Mouse (Mus musculus) heart, embryonic 10.5 days (tissue): ENCODE data around the gene Gm28048. TPM values are rescaled to one million over a fixed set of nuclear protein-coding genes. Genes with fewer than 3 reads are reported as not detected.

Source experiments
- DNase-seq: peaks from one replicate; pipeline ENCODE4 v3.0.0-alpha.2; 2017; ENCODE audit warnings: low spot score
- H3K27ac ChIP-seq: fragments of 300-500 bp; sonication (generic); 2 replicates; pipeline ENCODE4 v1.5.1; 2016; ENCODE audit warnings: mild to moderate bottlenecking
- H3K27me3 ChIP-seq: fragments of 300-500 bp; sonication (generic); 2 replicates; pipeline ENCODE4 v1.6.1; 2016; ENCODE audit warnings: mild to moderate bottlenecking; ENCODE audit not compliant: poor library complexity, insufficient read depth, severe bottlenecking
- H3K36me3 ChIP-seq: fragments of 300-500 bp; sonication (generic); 2 replicates; pipeline ENCODE4 v1.6.1; 2016; ENCODE audit warnings: mild to moderate bottlenecking, moderate library complexity
- H3K4me1 ChIP-seq: fragments of 300-500 bp; sonication (generic); 2 replicates; pipeline ENCODE4 v1.6.1; 2016; ENCODE audit warnings: mild to moderate bottlenecking
- H3K4me3 ChIP-seq: fragments of 300-500 bp; sonication (generic); 2 replicates; pipeline ENCODE4 v1.5.1; 2016; ENCODE audit warnings: mild to moderate bottlenecking, moderate library complexity
- H3K9me3 ChIP-seq: fragments of 300-500 bp; sonication (generic); 2 replicates; pipeline ENCODE4 v1.6.1; 2016; ENCODE audit warnings: mild to moderate bottlenecking, moderate library complexity
- WGBS: fragments of 180-500 bp; shearing (Covaris S2); methylation state at CpG from one replicate; pipeline ENCODE4 v1.1.7; 2016; 5-methylcytosine and 5-hydroxymethylcytosine counted together
- polyA plus RNA-seq: library from polyadenylated mRNA; unstranded; fragments of >200 nt; fragmentation: Nextera tagmentation; extraction: Ambion mirVana; gene quantifications from 2 replicates; pipeline ENCODE4 v1.2.1, GENCODE M21; 2016

Gm28048 gene
- polyA plus RNA-seq, 1 experiment from 2014 or later: 8.3 TPM

- Histone ChIP-seq H3K9me3 (no peaks in the 10 kb centered on the region), H3K27ac (peak overlapping the region; percentile 95; the same call in 1 of the 2 replicates), H3K27me3 (no peaks in the 10 kb centered on the region), H3K4me1 (peaks cover 10% of the 10 kb centered on the region), H3K36me3 (peaks cover 12% of the 10 kb centered on the region), H3K4me3 (peak overlapping the region; percentile 74; the same call in 1 of the 2 replicates)
- no peak for DNase-seq
- WGBS: 70% methylated on average over 6 of the region's 6 CpGs
Observed at GRCm38 (mm10) chr11:22982846-22983245, 956 bp upstream of the Gm28048 start.

GRCm38 (mm10) chr11:22981543-22981950 is 343 bp downstream of the Gm28048 start:
- DNase-seq: no peak
- Histone ChIP-seq H3K4me1 (peaks cover 10% of the 10 kb centered on the region), H3K27me3 (no peaks in the 10 kb centered on the region), H3K36me3 (peaks cover 22% of the 10 kb centered on the region), H3K4me3 (peak overlapping the region; percentile 74), H3K27ac (peak overlapping the region; percentile 95), H3K9me3 (no peaks in the 10 kb centered on the region)
- 2% methylated on average over 12 of the region's 12 CpGs for WGBS

GRCm38 (mm10) chr11:22981041-22981440 is 849 bp downstream of the Gm28048 start:
- Histone ChIP-seq H3K27ac (peak overlapping the region; percentile 95; the same call in 1 of the 2 replicates), H3K9me3 (no peaks in the 10 kb centered on the region), H3K4me1 (peaks cover 10% of the 10 kb centered on the region), H3K36me3 (peaks cover 22% of the 10 kb centered on the region), H3K4me3 (peak overlapping the region; percentile 74), H3K27me3 (no peaks in the 10 kb centered on the region)
- DNase-seq: no peak
- 32% methylated on average over 4 of the region's 4 CpGs for WGBS

- DNase-seq: no peak
- Histone ChIP-seq H3K4me3 (no peak overlapping the region), H3K36me3 (peaks cover 26% of the 10 kb centered on the region), H3K9me3 (no peaks in the 10 kb centered on the region), H3K27me3 (no peaks in the 10 kb centered on the region), H3K27ac (no peak overlapping the region), H3K4me1 (peaks cover 15% of the 10 kb centered on the region)
- WGBS: 87% methylated on average over 1 of the region's 1 CpGs
Observed at GRCm38 (mm10) chr11:22979221-22979620, 2.7 kb downstream of the Gm28048 start.

- 86% methylated on average over 1 of the region's 1 CpGs for WGBS
- Histone ChIP-seq H3K4me1 (peaks cover 19% of the 10 kb centered on the region), H3K27ac (no peak overlapping the region), H3K4me3 (no peak overlapping the region), H3K9me3 (no peaks in the 10 kb centered on the region), H3K27me3 (no peaks in the 10 kb centered on the region), H3K36me3 (peaks cover 31% of the 10 kb centered on the region)
- DNase-seq: no peak
Observed at GRCm38 (mm10) chr11:22978711-22979110, 3.2 kb downstream of the Gm28048 start.

- H3K4me3 ChIP-seq: no peak overlapping the region
- H3K27ac ChIP-seq: no peak overlapping the region
- no peak for DNase-seq
- H3K27me3 ChIP-seq: no peaks in the 10 kb centered on the region
- peaks cover 36% of the 10 kb centered on the region for H3K36me3 ChIP-seq
- peaks cover 19% of the 10 kb centered on the region for H3K4me1 ChIP-seq
- no peaks in the 10 kb centered on the region for H3K9me3 ChIP-seq
- WGBS: 83% methylated on average over 3 of the region's 3 CpGs
Observed at GRCm38 (mm10) chr11:22978215-22978614, 3.7 kb downstream of the Gm28048 start.

- Histone ChIP-seq H3K27ac (peak overlapping the region; percentile 86), H3K4me3 (peak overlapping the region; percentile 64), H3K4me1 (peaks cover 9% of the 10 kb centered on the region), H3K36me3 (peaks cover 52% of the 10 kb centered on the region), H3K9me3 (peaks cover 18% of the 10 kb centered on the region), H3K27me3 (no peaks in the 10 kb centered on the region)
- WGBS: 49% methylated on average over 14 of the region's 14 CpGs
- DNase-seq: no peak
Observed at GRCm38 (mm10) chr11:22973599-22973998, 8.3 kb downstream of the Gm28048 start.

GRCm38 (mm10) chr11:22972746-22973526 is 9.0 kb downstream of the Gm28048 start:
- Histone ChIP-seq H3K27me3 (no peaks in the 10 kb centered on the region), H3K36me3 (peaks cover 51% of the 10 kb centered on the region), H3K4me1 (peaks cover 9% of the 10 kb centered on the region), H3K27ac (peak overlapping the region; percentile 86), H3K4me3 (peak overlapping the region; percentile 64), H3K9me3 (peaks cover 18% of the 10 kb centered on the region)
- 48% methylated on average over 44 of the region's 46 CpGs for WGBS
- DNase-seq: peak; percentile 90

- peak within 1 kb of the TSS; percentile 64 for H3K4me3 ChIP-seq
- H3K4me1 ChIP-seq: peaks cover 9% of the 10 kb centered on the region
- peaks cover 18% of the 10 kb centered on the region for H3K9me3 ChIP-seq
- peak; percentile 87 for DNase-seq
- 47% methylated on average over 56 of the region's 56 CpGs for WGBS
- peaks cover 50% of the 10 kb centered on the region for H3K36me3 ChIP-seq
- peak within 1 kb of the TSS; percentile 86 for H3K27ac ChIP-seq
- no peaks in the 10 kb centered on the region for H3K27me3 ChIP-seq
Observed at GRCm38 (mm10) chr11:22971835-22972709, 9.8 kb downstream of the Gm28048 start, which contains the start of gene Zrsr1. Zrsr1 (plus strand) TSS chr11:22972005.

GRCm38 (mm10) chr11:22970546-22970945 is 11.3 kb downstream of the Gm28048 start:
- Histone ChIP-seq H3K4me1 (peaks cover 8% of the 10 kb centered on the region), H3K27ac (no peak overlapping the region), H3K27me3 (no peaks in the 10 kb centered on the region), H3K9me3 (peaks cover 18% of the 10 kb centered on the region), H3K4me3 (no peak overlapping the region), H3K36me3 (peaks cover 57% of the 10 kb centered on the region)
- WGBS: 100% methylated on average over 1 of the region's 1 CpGs
- DNase-seq: no peak

- Histone ChIP-seq H3K9me3 (peaks cover 18% of the 10 kb centered on the region), H3K36me3 (peaks cover 57% of the 10 kb centered on the region), H3K27me3 (no peaks in the 10 kb centered on the region), H3K4me3 (no peak overlapping the region), H3K4me1 (peaks cover 5% of the 10 kb centered on the region; the same call in 1 of the 2 replicates), H3K27ac (no peak overlapping the region)
- WGBS: 75% methylated on average over 6 of the region's 6 CpGs
- no peak for DNase-seq
Observed at GRCm38 (mm10) chr11:22969486-22969885, 12.4 kb downstream of the Gm28048 start.

- no peak for DNase-seq
- Histone ChIP-seq H3K9me3 (no peaks in the 10 kb centered on the region), H3K27ac (no peak overlapping the region), H3K4me1 (no peaks in the 10 kb centered on the region), H3K4me3 (no peak overlapping the region), H3K27me3 (no peaks in the 10 kb centered on the region), H3K36me3 (peaks cover 24% of the 10 kb centered on the region)
- WGBS: 78% methylated on average over 4 of the region's 4 CpGs
Observed at GRCm38 (mm10) chr11:22965503-22965902, 16.4 kb downstream of the Gm28048 start.

GRCm38 (mm10) chr11:22964401-22964800 is 17.5 kb downstream of the Gm28048 start:
- no peak for DNase-seq
- Histone ChIP-seq H3K9me3 (no peaks in the 10 kb centered on the region), H3K27ac (no peak overlapping the region), H3K27me3 (no peaks in the 10 kb centered on the region), H3K4me3 (no peak overlapping the region), H3K36me3 (peaks cover 24% of the 10 kb centered on the region), H3K4me1 (no peaks in the 10 kb centered on the region)
- 76% methylated on average over 4 of the region's 4 CpGs for WGBS
